Comparison of ENCODE assay signal across 9 mouse cellular contexts in genomic region chr5:100043361-100043760, GRCm38 (mm10). TPM values are rescaled to one million over a fixed set of nuclear protein-coding genes. Genes with fewer than 3 reads are reported as not detected.
DNase-seq lines count a peak whose midpoint lies in the region; ATAC-seq and TF ChIP-seq lines count a peak whose summit lies in the region.
"Had no signal": no experiment of that assay in that cellular context is flagged by ENCODE, and none has a peak within 500 bp of the region (broad histone marks: within the 10 kb centered on the region; RNA-seq: fewer than 3 reads in every experiment).

No protein-coding gene starts in this region.

- peak; percentile 79 for DNase-seq in liver, adult 2 months (ENCODE audit: extremely low read depth, low read depth, low spot score)
- no peak for DNase-seq in liver, embryonic 11.5 days (ENCODE audit: low spot score)
- peak; percentile 81 for DNase-seq in adrenal gland, adult 8-10 months
- peak; percentile 64 to 78 for DNase-seq in heart, postnatal 10 days
- DNase-seq in lung, postnatal 0 days (ENCODE audit: low spot score) = peak; percentile 84
- no peak for DNase-seq in retina, embryonic 14.5 days (ENCODE audit: low spot score)
- DNase-seq in thymus, postnatal 25 days = no peak
- DNase-seq in embryo, embryonic 10.5 days (ENCODE audit: low spot score) = no peak

- H3K36me3 ChIP-seq in liver, adult 2 months (ENCODE audit: control insufficient read depth, insufficient read depth, low read length) = no peaks in the 10 kb centered on the region
- no peaks in the 10 kb centered on the region; the same call in 1 of the 2 replicates for H3K36me3 ChIP-seq in liver, embryonic 11.5 days (ENCODE audit: control insufficient read depth, insufficient read depth, low read length)
- H3K36me3 ChIP-seq in lung, postnatal 0 days (ENCODE audit: insufficient read depth, low read length) = no peaks in the 10 kb centered on the region

- no peak overlapping the region for H3K27ac ChIP-seq in liver, adult 2 months (replicated peaks; ENCODE audit: insufficient read depth, low read depth, low read length)
- H3K27ac ChIP-seq in liver, embryonic 11.5 days (ENCODE audit: low read depth, low read length) = no peak overlapping the region
- H3K27ac ChIP-seq in lung, postnatal 0 days (ENCODE audit: low read length) = no peak overlapping the region
- H3K27ac ChIP-seq: midbrain, embryonic 12.5 days had no signal

- 0 out of 2 replicates have a peak, but pooled peaks have one; percentile 37 for TF ChIP-seq EP300 in lung, postnatal 0 days (IDR thresholded peaks at IDR 0.05)

- H3K27me3 ChIP-seq in liver, adult 2 months (ENCODE audit: control insufficient read depth, insufficient read depth, low read length) = no peaks in the 10 kb centered on the region
- H3K27me3 ChIP-seq in liver, embryonic 11.5 days (replicated peaks; ENCODE audit: control insufficient read depth, insufficient read depth, low read length) = no peaks in the 10 kb centered on the region
- H3K27me3 ChIP-seq in lung, postnatal 0 days (replicated peaks; ENCODE audit: insufficient read depth, low read length) = no peaks in the 10 kb centered on the region
- H3K27me3 ChIP-seq: midbrain, embryonic 12.5 days had no signal

- H3K4me1 ChIP-seq in liver, adult 2 months (ENCODE audit: control insufficient read depth, insufficient read depth, low read length) = peaks cover 5% of the 10 kb centered on the region; the same call in 1 of the 2 replicates
- H3K4me1 ChIP-seq in liver, embryonic 11.5 days (replicated peaks; ENCODE audit: control insufficient read depth, insufficient read depth, low read length) = peaks cover 29% of the 10 kb centered on the region
- H3K4me1 ChIP-seq in lung, postnatal 0 days (ENCODE audit: insufficient read depth, low read depth, low read length) = peaks cover 19% of the 10 kb centered on the region

- H3K4me3 ChIP-seq in liver, adult 2 months (ENCODE audit: insufficient read depth, low read depth, low read length) = no peak overlapping the region
- H3K4me3 ChIP-seq in liver, embryonic 11.5 days (ENCODE audit: low read depth, low read length) = no peak overlapping the region
- H3K4me3 ChIP-seq in lung, postnatal 0 days (ENCODE audit: low read depth, low read length) = no peak overlapping the region
- H3K4me3 ChIP-seq: midbrain, embryonic 12.5 days had no signal

- no peak overlapping the region for H3K4me2 ChIP-seq in liver, embryonic 11.5 days
- no peak overlapping the region for H3K4me2 ChIP-seq in lung, postnatal 0 days (replicated peaks; ENCODE audit: low read depth, low read length)
- H3K4me2 ChIP-seq: midbrain, embryonic 12.5 days had no signal

- intact Hi-C loops in heart, postnatal 10 days (cut with DNase I) = no loop called here

- no peak for ATAC-seq in liver, embryonic 11.5 days (replicated peaks; ENCODE audit: low FRiP score)
- no peak for ATAC-seq in lung, postnatal 0 days

- no peak for TF ChIP-seq CTCF in liver, adult 2 months (IDR thresholded peaks at IDR 0.05; ENCODE audit: low read depth, low read length)
- no peak; the same call in none of the 2 replicates for TF ChIP-seq CTCF in lung, postnatal 0 days (IDR thresholded peaks at IDR 0.05)

- H3K9ac ChIP-seq in liver, adult 2 months (ENCODE audit: low read depth, low read length) = no peak overlapping the region
- H3K9ac ChIP-seq in liver, embryonic 11.5 days (ENCODE audit: low read depth, low read length) = no peak overlapping the region
- no peak overlapping the region for H3K9ac ChIP-seq in lung, postnatal 0 days (replicated peaks; ENCODE audit: low read depth)
- H3K9ac ChIP-seq: midbrain, embryonic 12.5 days had no signal

- 21% methylated on average over 5 of the region's 5 CpGs for WGBS in liver, adult 2 months
- 91% methylated on average over 5 of the region's 5 CpGs for WGBS in liver, embryonic 11.5 days
- 43% methylated on average over 5 of the region's 5 CpGs for WGBS in lung, postnatal 0 days

- no peaks in the 10 kb centered on the region for H3K9me3 ChIP-seq in liver, embryonic 11.5 days (ENCODE audit: control insufficient read depth, low read length)
- H3K9me3 ChIP-seq in lung, postnatal 0 days (ENCODE audit: low read length) = no peaks in the 10 kb centered on the region
- H3K9me3 ChIP-seq: midbrain, embryonic 12.5 days had no signal

- TF ChIP-seq POLR2A in liver, adult 2 months (IDR thresholded peaks at IDR 0.05; ENCODE audit: extremely low read depth, insufficient read depth, low read length) = no peak

- H3K79me2 ChIP-seq in liver, adult 2 months (ENCODE audit: control insufficient read depth, insufficient read depth, low read length) = peaks cover 13% of the 10 kb centered on the region; the same call in 1 of the 2 replicates

RNA-seq across cellular contexts. Expression of gene Enoph1, which starts 3.6 kb away (rescaled TPM):
- total RNA-seq in liver, adult 2 months (2014; rRNA removed) = 5.9 and 6.2 TPM in 2 replicates
- 6.2 and 7.3 TPM in 2 replicates for polyA plus RNA-seq in liver, adult 2 months (2012; rRNA removed)
- polyA plus RNA-seq in liver, embryonic 11.5 days (2014; fragmentation: Nextera tagmentation; extraction: Ambion mirVana) = 52.6 and 61.2 TPM in 2 replicates
- 10 to 100 TPM; 38.5 to 54.6 (median 41.4) TPM for total RNA-seq in adrenal gland, adult 8-10 months (2022)
- 10 to 100 TPM; 13.1 to 14.3 TPM for total RNA-seq in heart, postnatal 10 days (2021)
- polyA plus RNA-seq in lung, postnatal 0 days (2015; fragmentation: Nextera tagmentation; extraction: Ambion mirVana) = 27.9 and 29.6 TPM in 2 replicates

RNA-seq across cellular contexts. Expression of gene Hnrnpdl, which starts 3.9 kb away (rescaled TPM):
- 46.9 and 51.4 TPM in 2 replicates for total RNA-seq in liver, adult 2 months (2014; rRNA removed)
- 22.5 and 28.9 TPM in 2 replicates for polyA plus RNA-seq in liver, adult 2 months (2012; rRNA removed)
- 143 and 157 TPM in 2 replicates for polyA plus RNA-seq in liver, embryonic 11.5 days (2014; fragmentation: Nextera tagmentation; extraction: Ambion mirVana)
- 100 to 1,000 TPM in 3 of 4 experiments, 10 to 100 TPM in 1; 73.6 to 207 (median 150) TPM for total RNA-seq in adrenal gland, adult 8-10 months (2022)
- 100 to 1,000 TPM in 1 of 2 experiments, 10 to 100 TPM in 1; 97.3 to 105 TPM for total RNA-seq in heart, postnatal 10 days (2021)
- polyA plus RNA-seq in lung, postnatal 0 days (2015; fragmentation: Nextera tagmentation; extraction: Ambion mirVana) = 59.5 and 70.9 TPM in 2 replicates

Comparison
In these comparisons a context has a peak if more than half of its experiments do, and no peak if none do; other contexts are left out.
1. DNase-seq: peak in liver, adult 2 months (single experiment), adrenal gland, adult 8-10 months (single experiment), heart, postnatal 10 days (2 of 2) and lung, postnatal 0 days (single experiment); none in liver, embryonic 11.5 days (single experiment), retina, embryonic 14.5 days (single experiment), thymus, postnatal 25 days (single experiment) and embryo, embryonic 10.5 days (single experiment).